Mouse (Mus musculus): ENCODE results near the gene Il2rg. TPM values are rescaled to one million over a fixed set of nuclear protein-coding genes. Genes with fewer than 3 reads are reported as not detected.

Il2rg gene
- polyA plus RNA-seq, 1 experiment from 2014 or later: 3.8 TPM

- TF ChIP-seq CTCF (IDR thresholded peaks at IDR 0.05; ENCODE audit: low read depth): no peak
- no peak for TF ChIP-seq EP300 (optimal IDR thresholded peaks at IDR 0.05)
- no peak overlapping the region for H3K9ac ChIP-seq (ENCODE audit: low read length)
- H3K27ac ChIP-seq (replicated peaks): no peak overlapping the region
- H3K27me3 ChIP-seq (ENCODE audit: control insufficient read depth, insufficient read depth, low read length): no peaks in the 10 kb centered on the region
- ATAC-seq (ENCODE audit: low FRiP score, low TSS enrichment): peak; percentile 24; the same call in 1 of the 2 replicates
- 32% methylated on average over 13 of the region's 13 CpGs for WGBS
- H3K4me3 ChIP-seq (ENCODE audit: low read depth, low read length): peak overlapping the region; percentile 13; the same call in 1 of the 2 replicates
- H3K9me3 ChIP-seq (ENCODE audit: control insufficient read depth, low read length): no peaks in the 10 kb centered on the region
- peak overlapping the region; percentile 54 for H3K4me2 ChIP-seq (replicated peaks; ENCODE audit: low read depth)
- H3K36me3 ChIP-seq (ENCODE audit: control insufficient read depth, insufficient read depth, low read length): no peaks in the 10 kb centered on the region
- DNase-seq (ENCODE audit: low spot score): peak; percentile 26
- no peaks in the 10 kb centered on the region for H3K4me1 ChIP-seq (replicated peaks; ENCODE audit: control insufficient read depth, insufficient read depth)
Observed at GRCm38 (mm10) chrX:101300427-101301030, 32.5 kb upstream of the Il2rg start.

GRCm38 (mm10) chrX:101299473-101300426, 31.7 kb upstream of the Il2rg start:
- H3K9ac ChIP-seq (ENCODE audit: low read length): peak overlapping the region; percentile 27; the same call in 1 of the 2 replicates
- H3K27me3 ChIP-seq (ENCODE audit: control insufficient read depth, insufficient read depth, low read length): no peaks in the 10 kb centered on the region
- H3K4me3 ChIP-seq (ENCODE audit: low read depth, low read length): peak overlapping the region; percentile 27
- TF ChIP-seq CTCF (IDR thresholded peaks at IDR 0.05; ENCODE audit: low read depth) (no peak), EP300 (optimal IDR thresholded peaks at IDR 0.05) (no peak)
- DNase-seq (ENCODE audit: low spot score) (no peak), ATAC-seq (ENCODE audit: low FRiP score, low TSS enrichment) (peak; percentile 13; the same call in 1 of the 2 replicates)
- H3K27ac ChIP-seq (replicated peaks): no peak overlapping the region
- H3K9me3 ChIP-seq (ENCODE audit: control insufficient read depth, low read length): no peaks in the 10 kb centered on the region
- H3K4me1 ChIP-seq (replicated peaks; ENCODE audit: control insufficient read depth, insufficient read depth): no peaks in the 10 kb centered on the region
- WGBS: 18% methylated on average over 11 of the region's 13 CpGs
- peak overlapping the region; percentile 54 for H3K4me2 ChIP-seq (replicated peaks; ENCODE audit: low read depth)
- no peaks in the 10 kb centered on the region for H3K36me3 ChIP-seq (ENCODE audit: control insufficient read depth, insufficient read depth, low read length)

- H3K36me3 ChIP-seq (ENCODE audit: control insufficient read depth, insufficient read depth, low read length): no peaks in the 10 kb centered on the region
- no peaks in the 10 kb centered on the region for H3K4me1 ChIP-seq (replicated peaks; ENCODE audit: control insufficient read depth, insufficient read depth)
- H3K9ac ChIP-seq (ENCODE audit: low read length): peak within 1 kb of the TSS; percentile 27
- H3K4me2 ChIP-seq (replicated peaks; ENCODE audit: low read depth): peak within 1 kb of the TSS; percentile 54
- H3K27me3 ChIP-seq (ENCODE audit: control insufficient read depth, insufficient read depth, low read length): no peaks in the 10 kb centered on the region
- ATAC-seq (ENCODE audit: low FRiP score, low TSS enrichment): 0 out of 2 replicates have a peak, but pooled peaks have one; percentile 22
- TF ChIP-seq CTCF (IDR thresholded peaks at IDR 0.05; ENCODE audit: low read depth): no peak
- TF ChIP-seq EP300 (optimal IDR thresholded peaks at IDR 0.05): no peak
- no peak within 1 kb of the TSS for H3K27ac ChIP-seq (replicated peaks)
- 12% methylated on average over 11 of the region's 24 CpGs for WGBS
- no peaks in the 10 kb centered on the region for H3K9me3 ChIP-seq (ENCODE audit: control insufficient read depth, low read length)
- peak; percentile 30 for DNase-seq (ENCODE audit: low spot score)
- H3K4me3 ChIP-seq (ENCODE audit: low read depth, low read length): peak within 1 kb of the TSS; percentile 27
Observed at GRCm38 (mm10) chrX:101299055-101299454, 31.0 kb upstream of the Il2rg start, which contains the start of gene Nlgn3. TSS of gene Nlgn3 (plus strand) at chrX:101299168.

- Histone ChIP-seq H3K9ac (ENCODE audit: low read length) (no peak overlapping the region), H3K4me3 (ENCODE audit: low read depth, low read length) (no peak overlapping the region), H3K36me3 (ENCODE audit: control insufficient read depth, insufficient read depth, low read length) (peaks cover 3% of the 10 kb centered on the region; the same call in 1 of the 2 replicates), H3K4me2 (replicated peaks; ENCODE audit: low read depth) (no peak overlapping the region), H3K4me1 (replicated peaks; ENCODE audit: control insufficient read depth, insufficient read depth) (no peaks in the 10 kb centered on the region), H3K27me3 (ENCODE audit: control insufficient read depth, insufficient read depth, low read length) (no peaks in the 10 kb centered on the region), H3K9me3 (ENCODE audit: control insufficient read depth, low read length) (no peaks in the 10 kb centered on the region), H3K27ac (replicated peaks) (no peak overlapping the region)
- 86% methylated on average over 10 of the region's 10 CpGs for WGBS
- ATAC-seq (ENCODE audit: low FRiP score, low TSS enrichment): no peak
- DNase-seq (ENCODE audit: low spot score): no peak
- TF ChIP-seq EP300 (optimal IDR thresholded peaks at IDR 0.05): no peak
- TF ChIP-seq CTCF (IDR thresholded peaks at IDR 0.05; ENCODE audit: low read depth): no peak
Observed at GRCm38 (mm10) chrX:101290111-101290510, 22.1 kb upstream of the Il2rg start.

- H3K36me3 ChIP-seq (ENCODE audit: control insufficient read depth, insufficient read depth, low read length): peaks cover 3% of the 10 kb centered on the region; the same call in 1 of the 2 replicates
- H3K9ac ChIP-seq (ENCODE audit: low read length): no peak overlapping the region
- no peaks in the 10 kb centered on the region for H3K9me3 ChIP-seq (ENCODE audit: control insufficient read depth, low read length)
- H3K27me3 ChIP-seq (ENCODE audit: control insufficient read depth, insufficient read depth, low read length): no peaks in the 10 kb centered on the region
- no peaks in the 10 kb centered on the region for H3K4me1 ChIP-seq (replicated peaks; ENCODE audit: control insufficient read depth, insufficient read depth)
- H3K4me2 ChIP-seq (replicated peaks; ENCODE audit: low read depth): no peak overlapping the region
- no peak for ATAC-seq (ENCODE audit: low FRiP score, low TSS enrichment)
- TF ChIP-seq EP300 (optimal IDR thresholded peaks at IDR 0.05): no peak
- TF ChIP-seq CTCF (IDR thresholded peaks at IDR 0.05; ENCODE audit: low read depth): no peak
- no peak overlapping the region for H3K4me3 ChIP-seq (ENCODE audit: low read depth, low read length)
- no peak overlapping the region for H3K27ac ChIP-seq (replicated peaks)
- WGBS: 93% methylated on average over 7 of the region's 7 CpGs
- no peak for DNase-seq (ENCODE audit: low spot score)
Observed at GRCm38 (mm10) chrX:101289037-101289436, 21.0 kb upstream of the Il2rg start.

Measured in stomach, postnatal 0 days (tissue).